Mouse (Mus musculus): ENCODE data around the gene Platr25. TPM values are rescaled to one million over a fixed set of nuclear protein-coding genes. Genes with fewer than 3 reads are reported as not detected.
A peak's percentile ranks its signal among the peaks of the same experiment; 100 is the strongest.
"Not testable (repeated sequence)": the region's sequence is repeated elsewhere in the genome, so short reads cannot be mapped to it uniquely, and the experiment has no call there.

Platr25 gene
- 0.08 and 0.09 TPM in 2 replicates for polyA plus RNA-seq (2012; rRNA removed)

- WGBS: 7% methylated on average over 20 of the region's 20 CpGs
- not testable (repeated sequence) for H3K27me3 ChIP-seq (ENCODE audit: control insufficient read depth, insufficient read depth, low read length); H3K27ac ChIP-seq (ENCODE audit: insufficient read depth, low read depth, low read length); H3K4me1 ChIP-seq (ENCODE audit: control insufficient read depth, insufficient read depth, insufficient read length, low read length); H3K36me3 ChIP-seq (ENCODE audit: control insufficient read depth, insufficient read depth, low read length)
- H3K4me3 ChIP-seq (ENCODE audit: low read depth, low read length): peak within 1 kb of the TSS; percentile 74
Observed at GRCm38 (mm10) chr13:62760432-62761415, at the start of gene Platr25. Gene Platr25, minus strand, starts transcription at chr13:62760709.

- H3K27me3 ChIP-seq (ENCODE audit: control insufficient read depth, insufficient read depth, low read length); H3K36me3 ChIP-seq (ENCODE audit: control insufficient read depth, insufficient read depth, low read length); H3K4me3 ChIP-seq (ENCODE audit: low read depth, low read length); H3K4me1 ChIP-seq (ENCODE audit: control insufficient read depth, insufficient read depth, insufficient read length, low read length); H3K27ac ChIP-seq (ENCODE audit: insufficient read depth, low read depth, low read length): not testable (repeated sequence)
- WGBS: 71% methylated on average over 6 of the region's 6 CpGs
Observed at GRCm38 (mm10) chr13:62807981-62808380, 47.5 kb upstream of the Platr25 start.

GRCm38 (mm10) chr13:62786135-62786493, 25.6 kb upstream of the Platr25 start:
- H3K4me3 ChIP-seq (ENCODE audit: low read depth, low read length): peak overlapping the region; percentile 80
- not testable (repeated sequence) for H3K4me1 ChIP-seq (ENCODE audit: control insufficient read depth, insufficient read depth, insufficient read length, low read length); H3K27me3 ChIP-seq (ENCODE audit: control insufficient read depth, insufficient read depth, low read length); H3K27ac ChIP-seq (ENCODE audit: insufficient read depth, low read depth, low read length); H3K36me3 ChIP-seq (ENCODE audit: control insufficient read depth, insufficient read depth, low read length)
- 56% methylated on average over 2 of the region's 2 CpGs for WGBS

GRCm38 (mm10) chr13:62785199-62786134, 25.0 kb upstream of the Platr25 start, which contains the start of gene Gm5141:
Gene Gm5141, minus strand, starts transcription at chr13:62785808.
- WGBS: 1% methylated on average over 23 of the region's 23 CpGs
- not testable (repeated sequence) for H3K27ac ChIP-seq (ENCODE audit: insufficient read depth, low read depth, low read length); H3K4me1 ChIP-seq (ENCODE audit: control insufficient read depth, insufficient read depth, insufficient read length, low read length); H3K36me3 ChIP-seq (ENCODE audit: control insufficient read depth, insufficient read depth, low read length); H3K27me3 ChIP-seq (ENCODE audit: control insufficient read depth, insufficient read depth, low read length)
- peak within 1 kb of the TSS; percentile 80 for H3K4me3 ChIP-seq (ENCODE audit: low read depth, low read length)

- H3K4me3 ChIP-seq (ENCODE audit: low read depth, low read length); H3K36me3 ChIP-seq (ENCODE audit: control insufficient read depth, insufficient read depth, low read length); H3K27me3 ChIP-seq (ENCODE audit: control insufficient read depth, insufficient read depth, low read length); H3K27ac ChIP-seq (ENCODE audit: insufficient read depth, low read depth, low read length); H3K4me1 ChIP-seq (ENCODE audit: control insufficient read depth, insufficient read depth, insufficient read length, low read length): not testable (repeated sequence)
- WGBS: 62% methylated on average over 2 of the region's 2 CpGs
Observed at GRCm38 (mm10) chr13:62763806-62764205, 3.3 kb upstream of the Platr25 start.

- H3K27ac ChIP-seq (ENCODE audit: insufficient read depth, low read depth, low read length): no peak overlapping the region
- H3K27me3 ChIP-seq (ENCODE audit: control insufficient read depth, insufficient read depth, low read length): no peaks in the 10 kb centered on the region
- 36% methylated on average over 2 of the region's 2 CpGs for WGBS
- H3K4me1 ChIP-seq (ENCODE audit: control insufficient read depth, insufficient read depth, insufficient read length, low read length): no peaks in the 10 kb centered on the region
- H3K4me3 ChIP-seq (ENCODE audit: low read depth, low read length): no peak overlapping the region
- TF ChIP-seq CTCF (IDR thresholded peaks at IDR 0.05; ENCODE audit: extremely low read depth, insufficient read length, insufficient replicate concordance, low read depth, low read length): no peak
- TF ChIP-seq POLR2A (IDR thresholded peaks at IDR 0.05; ENCODE audit: low read depth, low read length): no peak
- H3K36me3 ChIP-seq (ENCODE audit: control insufficient read depth, insufficient read depth, low read length): no peaks in the 10 kb centered on the region
Observed at GRCm38 (mm10) chr13:62733322-62733721, 27.2 kb downstream of the Platr25 start.

GRCm38 (mm10) chr13:62712611-62713010, 47.9 kb downstream of the Platr25 start:
- H3K27ac ChIP-seq (ENCODE audit: insufficient read depth, low read depth, low read length); H3K36me3 ChIP-seq (ENCODE audit: control insufficient read depth, insufficient read depth, low read length); H3K27me3 ChIP-seq (ENCODE audit: control insufficient read depth, insufficient read depth, low read length); H3K4me3 ChIP-seq (ENCODE audit: low read depth, low read length); H3K4me1 ChIP-seq (ENCODE audit: control insufficient read depth, insufficient read depth, insufficient read length, low read length): not testable (repeated sequence)
- 92% methylated on average over 8 of the region's 8 CpGs for WGBS

GRCm38 (mm10) chr13:62685287-62685648, 75.2 kb downstream of the Platr25 start:
- H3K27ac ChIP-seq (ENCODE audit: insufficient read depth, low read depth, low read length): not testable (repeated sequence)

GRCm38 (mm10) chr13:62684608-62685286, 75.8 kb downstream of the Platr25 start:
- Histone ChIP-seq H3K4me3 (ENCODE audit: low read depth, low read length) (peak overlapping the region; percentile 69), H3K27ac (ENCODE audit: insufficient read depth, low read depth, low read length) (peak overlapping the region; percentile 53)
- not testable (repeated sequence) for H3K27me3 ChIP-seq (ENCODE audit: control insufficient read depth, insufficient read depth, low read length); H3K4me1 ChIP-seq (ENCODE audit: control insufficient read depth, insufficient read depth, insufficient read length, low read length); H3K36me3 ChIP-seq (ENCODE audit: control insufficient read depth, insufficient read depth, low read length)
- WGBS: under 1% methylated on average over 20 of the region's 20 CpGs

More at GRCm38 (mm10) chr13:62685287-62685648, 75.2 kb downstream of the Platr25 start:
- WGBS: 19% methylated on average over 4 of the region's 4 CpGs
- H3K27me3 ChIP-seq (ENCODE audit: control insufficient read depth, insufficient read depth, low read length); H3K36me3 ChIP-seq (ENCODE audit: control insufficient read depth, insufficient read depth, low read length); H3K4me1 ChIP-seq (ENCODE audit: control insufficient read depth, insufficient read depth, insufficient read length, low read length): not testable (repeated sequence)
- H3K4me3 ChIP-seq (ENCODE audit: low read depth, low read length): peak overlapping the region; percentile 69
